Mouse (Mus musculus) forebrain, embryonic 16.5 days (tissue): ENCODE measurements around the gene Cend1. TPM values are rescaled to one million over a fixed set of nuclear protein-coding genes. Genes with fewer than 3 reads are reported as not detected.

Source experiments
- ATAC-seq: fragments of 200-750 bp; cut with Nextera tagmentation; 2 replicates; pipeline ENCODE4 v1.8.0; 2017; ENCODE audit warnings: mild to moderate bottlenecking, moderate library complexity
- H3K27ac ChIP-seq: fragments of 300-500 bp; sonication (generic); 2 replicates; pipeline ENCODE4 v1.5.1; 2014; ENCODE audit warnings: low read length, control low read depth
- H3K27me3 ChIP-seq: fragments of 300-500 bp; sonication (generic); replicated peaks from 2 replicates; pipeline ENCODE4 v1.6.1; 2014; ENCODE audit warnings: low read length; ENCODE audit not compliant: control insufficient read depth, insufficient read depth
- H3K36me3 ChIP-seq: fragments of 300-500 bp; sonication (generic); 2 replicates; pipeline ENCODE4 v1.6.1; 2014; ENCODE audit not compliant: control insufficient read depth, insufficient read depth
- H3K4me1 ChIP-seq: fragments of 300-500 bp; sonication (generic); replicated peaks from 2 replicates; pipeline ENCODE4 v1.6.1; 2014; ENCODE audit warnings: low read length; ENCODE audit not compliant: control insufficient read depth, insufficient read depth
- H3K4me2 ChIP-seq: fragments of 300-500 bp; sonication (generic); 2 replicates; pipeline ENCODE4 v1.6.1; 2014; ENCODE audit warnings: mild to moderate bottlenecking, low read length, control low read depth
- H3K4me3 ChIP-seq: fragments of 300-500 bp; sonication (generic); replicated peaks from 2 replicates; pipeline ENCODE4 v1.5.1; 2014; ENCODE audit warnings: mild to moderate bottlenecking, low read length, control low read depth
- H3K9ac ChIP-seq: fragments of 300-500 bp; sonication (generic); replicated peaks from 2 replicates; pipeline ENCODE4 v1.6.1; 2014; ENCODE audit warnings: low read depth, low read length, control low read depth
- H3K9me3 ChIP-seq: fragments of 300-500 bp; sonication (generic); 2 replicates; pipeline ENCODE4 v1.6.1; 2016; ENCODE audit warnings: low read length; ENCODE audit not compliant: control insufficient read depth
- whole genome bisulfite sequencing: fragments of 180-500 bp; shearing (Covaris S2); extraction: QIAGEN DNeasy Blood & Tissue Kit; methylation state at CpG from one replicate; pipeline ENCODE4 v1.1.7; 2014; 5-methylcytosine and 5-hydroxymethylcytosine counted together
- polyA plus RNA-seq: library from polyadenylated mRNA; unstranded; fragments of >200 nt; fragmentation: Nextera tagmentation; extraction: Ambion mirVana; gene quantifications from 2 replicates; pipeline ENCODE4 v1.2.1, GENCODE M21; 2015

The Cend1 gene
- 52.4 and 70.3 TPM in 2 replicates for polyA plus RNA-seq

- H3K9ac ChIP-seq: peak within 1 kb of the TSS; percentile 69
- H3K36me3 ChIP-seq: peaks cover 11% of the 10 kb centered on the region
- H3K4me1 ChIP-seq: peaks cover 29% of the 10 kb centered on the region
- peak within 1 kb of the TSS; percentile 60; the same call in 1 of the 2 replicates for H3K27ac ChIP-seq
- H3K4me2 ChIP-seq: peak within 1 kb of the TSS; percentile 84
- peak within 1 kb of the TSS; percentile 58 for H3K4me3 ChIP-seq
- 2% methylated on average over 19 of the region's 19 CpGs for WGBS
- no peaks in the 10 kb centered on the region for H3K27me3 ChIP-seq
- H3K9me3 ChIP-seq: no peaks in the 10 kb centered on the region
- ATAC-seq: peak; percentile 87
Measured at GRCm38 (mm10) chr7:141429310-141429709, at the start of gene Cend1. TSS of gene Cend1 (minus strand) at chr7:141429491.

DNA sequence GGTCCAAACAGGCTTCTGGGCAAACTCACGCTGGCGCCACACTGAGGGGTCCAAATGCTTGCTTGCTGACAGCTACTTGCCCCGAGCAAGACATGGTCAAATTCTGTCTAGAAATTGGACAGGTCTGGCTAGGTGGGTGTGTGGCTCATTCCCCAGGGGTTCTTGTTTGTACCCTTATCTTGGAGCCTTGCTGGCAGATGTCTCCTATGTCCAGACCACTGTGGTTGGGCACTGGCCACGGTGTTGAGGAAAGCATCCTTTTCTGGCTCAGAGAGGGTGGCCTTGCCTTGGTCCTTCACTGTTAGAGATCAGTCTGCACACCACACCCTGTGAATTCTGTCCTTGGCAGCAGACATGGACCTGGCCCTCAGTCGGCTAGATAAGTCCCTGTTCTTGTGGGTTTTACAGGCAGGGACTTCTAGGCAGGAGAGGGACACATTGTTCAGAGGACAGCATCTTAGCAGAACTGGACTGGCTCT, 49.0 kb upstream of the Cend1 start:
- no peaks in the 10 kb centered on the region for H3K9me3 ChIP-seq
- no peak overlapping the region for H3K4me3 ChIP-seq
- 80% methylated on average over 5 of the region's 5 CpGs for WGBS
- peaks cover 13% of the 10 kb centered on the region for H3K27me3 ChIP-seq
- ATAC-seq: no peak
- H3K27ac ChIP-seq: no peak overlapping the region
- no peak overlapping the region for H3K4me2 ChIP-seq
- H3K9ac ChIP-seq: no peak overlapping the region
- peaks cover 46% of the 10 kb centered on the region for H3K4me1 ChIP-seq
- no peaks in the 10 kb centered on the region for H3K36me3 ChIP-seq

DNA sequence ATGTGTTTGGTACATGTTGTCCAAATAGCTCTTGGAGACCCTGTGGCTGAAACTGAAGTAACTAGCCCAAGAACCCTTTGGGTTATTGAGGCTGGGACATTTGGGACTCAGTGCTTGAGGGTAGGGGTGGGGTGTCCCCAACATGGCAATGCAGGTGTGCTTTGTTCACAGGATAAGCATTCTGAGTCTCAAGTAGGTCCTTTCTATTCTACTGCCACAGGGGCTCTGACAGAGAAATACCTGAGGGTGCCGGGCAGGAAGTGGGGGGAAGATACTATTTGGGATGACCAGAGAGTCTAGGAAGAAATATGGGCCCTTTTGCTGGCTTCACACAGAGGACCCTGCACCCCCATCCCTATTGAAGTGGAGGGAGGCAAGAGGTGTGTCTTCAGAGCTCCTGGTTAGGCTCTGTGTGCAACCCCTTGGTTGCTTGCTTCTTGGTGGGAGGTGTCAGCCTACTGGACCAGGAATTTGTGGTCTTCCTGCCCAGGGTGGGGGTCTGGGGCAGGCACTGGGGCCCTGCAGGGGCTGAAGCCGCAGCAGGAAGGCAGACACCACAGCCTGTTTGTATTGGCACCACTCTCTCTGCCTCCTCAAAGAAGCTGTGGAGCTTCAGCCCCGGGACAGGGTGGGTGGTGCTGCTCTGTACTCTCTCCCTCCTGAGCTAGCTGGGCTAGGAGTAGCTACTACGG, 48.4 kb upstream of the Cend1 start:
- H3K4me1 ChIP-seq: peaks cover 41% of the 10 kb centered on the region

DNA sequence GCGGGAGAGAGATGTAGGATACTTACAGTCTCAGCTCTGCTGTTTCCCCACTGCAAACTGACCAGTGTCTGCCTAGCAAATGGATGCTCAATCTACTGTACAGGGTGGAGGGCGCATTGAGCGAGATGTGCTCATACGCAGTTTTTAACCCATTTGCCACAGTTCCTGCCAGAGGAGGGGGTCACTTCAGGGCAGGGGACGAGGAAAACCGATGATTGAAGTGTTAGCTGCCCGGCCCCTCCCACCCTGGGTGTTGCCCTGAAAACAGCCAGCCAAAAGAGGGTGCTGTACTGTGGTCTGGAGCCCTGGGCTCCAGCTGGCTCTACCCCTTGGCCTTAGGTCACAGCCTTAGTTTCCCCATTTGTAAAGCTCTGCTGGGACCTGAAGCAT, 47.7 kb upstream of the Cend1 start:
- Histone ChIP-seq H3K9ac (no peak overlapping the region), H3K27me3 (peaks cover 10% of the 10 kb centered on the region), H3K36me3 (peaks cover 2% of the 10 kb centered on the region; the same call in 1 of the 2 replicates), H3K9me3 (no peaks in the 10 kb centered on the region), H3K4me1 (peaks cover 36% of the 10 kb centered on the region), H3K4me2 (0 out of 2 replicates have a peak overlapping the region, but pooled peaks have one; percentile 2), H3K27ac (no peak overlapping the region), H3K4me3 (no peak overlapping the region; the same call in 1 of the 2 replicates)
- no peak for ATAC-seq
- WGBS: 20% methylated on average over 7 of the region's 7 CpGs

More for the DNA sequence above, 48.4 kb upstream of the Cend1 start:
- H3K9me3 ChIP-seq: no peaks in the 10 kb centered on the region
- H3K27ac ChIP-seq: no peak overlapping the region
- H3K4me3 ChIP-seq: no peak overlapping the region
- no peak overlapping the region for H3K4me2 ChIP-seq
- no peak for ATAC-seq
- peaks cover 10% of the 10 kb centered on the region for H3K27me3 ChIP-seq
- peaks cover under 1% of the 10 kb centered on the region; the same call in 1 of the 2 replicates for H3K36me3 ChIP-seq
- 78% methylated on average over 4 of the region's 4 CpGs for WGBS
- no peak overlapping the region for H3K9ac ChIP-seq

- Histone ChIP-seq H3K4me2 (peak overlapping the region; percentile 80), H3K9me3 (no peaks in the 10 kb centered on the region), H3K27me3 (peaks cover 10% of the 10 kb centered on the region), H3K9ac (no peak overlapping the region), H3K4me3 (no peak overlapping the region; the same call in 1 of the 2 replicates), H3K27ac (peak overlapping the region; percentile 54; the same call in 1 of the 2 replicates), H3K4me1 (peaks cover 31% of the 10 kb centered on the region), H3K36me3 (peaks cover 3% of the 10 kb centered on the region)
- no peak for ATAC-seq
- WGBS: 10% methylated on average over 13 of the region's 17 CpGs
Measured at GRCm38 (mm10) chr7:141476226-141476980, 47.1 kb upstream of the Cend1 start.

DNA sequence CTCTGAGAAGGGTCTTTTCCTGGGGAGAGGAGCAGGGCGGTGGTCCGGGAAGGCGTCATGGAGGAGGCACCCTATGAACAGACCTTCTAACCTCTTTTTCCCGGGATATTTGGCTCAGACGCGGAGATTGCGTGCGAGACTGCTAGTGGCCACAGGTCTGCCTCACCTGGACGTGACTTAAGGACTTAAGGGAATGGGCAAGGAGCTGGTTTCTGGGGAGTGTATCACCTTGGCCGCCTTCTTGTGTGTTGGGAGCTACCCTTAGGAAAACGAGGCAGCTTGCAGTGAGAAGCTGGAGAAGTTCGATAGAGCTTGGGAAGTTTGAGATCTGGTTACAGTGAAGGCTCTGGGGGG, 46.5 kb upstream of the Cend1 start:
- Histone ChIP-seq H3K9ac (peak overlapping the region; percentile 92), H3K4me2 (peak overlapping the region; percentile 80), H3K9me3 (no peaks in the 10 kb centered on the region), H3K4me3 (peak overlapping the region; percentile 67), H3K36me3 (peaks cover 8% of the 10 kb centered on the region), H3K4me1 (peaks cover 25% of the 10 kb centered on the region), H3K27ac (no peak overlapping the region), H3K27me3 (peaks cover 10% of the 10 kb centered on the region)
- 1% methylated on average over 12 of the region's 12 CpGs for WGBS
- ATAC-seq: no peak

DNA sequence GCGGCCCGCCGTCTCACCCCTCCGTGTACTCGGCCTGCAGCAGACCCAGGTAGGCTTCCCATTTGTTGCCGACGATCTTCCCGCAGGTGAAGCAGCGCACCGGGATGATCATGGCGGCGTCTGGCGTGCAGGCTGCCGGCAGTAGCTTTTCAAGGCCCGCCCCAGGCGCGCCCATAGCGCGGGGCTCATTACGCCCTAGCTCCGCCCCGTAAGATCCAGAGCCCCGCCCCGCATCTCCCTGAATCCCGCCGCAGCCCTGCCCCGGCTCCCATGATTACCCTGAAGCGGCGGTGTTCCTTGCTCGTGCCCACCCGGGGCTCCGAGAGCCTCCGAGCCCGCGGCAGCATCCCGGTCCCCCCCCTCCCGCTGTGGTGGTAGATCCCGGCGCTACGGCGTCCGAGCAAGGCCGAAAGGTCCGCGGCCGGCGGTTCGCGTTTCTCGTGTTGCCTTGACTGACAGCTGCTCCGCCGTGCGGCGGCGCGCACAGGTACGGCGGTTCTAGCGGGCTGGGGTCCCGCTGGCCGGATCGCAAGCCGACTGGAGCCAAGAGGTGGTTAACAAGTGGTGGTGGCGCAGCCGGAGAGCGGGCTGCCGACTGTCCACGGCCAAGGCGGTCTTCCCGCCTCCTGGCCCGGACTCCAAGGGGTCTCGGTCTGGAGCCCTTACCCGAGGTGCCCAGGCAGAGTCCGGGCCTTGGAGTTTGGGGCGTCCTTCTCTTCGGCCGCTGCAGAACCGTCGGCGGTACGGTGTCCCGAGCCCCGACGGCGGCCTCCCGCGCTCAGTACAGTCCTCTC, 45.9 kb upstream of the Cend1 start, which contains the start of the genes Polr2l and Tspan4:
Gene Polr2l, minus strand, starts transcription at position 122 of the 794 bp plus-strand sequence.
Gene Tspan4, plus strand, starts transcription at position 230 of the 794 bp plus-strand sequence.
- H3K9ac ChIP-seq: peak within 1 kb of the TSS; percentile 92
- peaks cover 25% of the 10 kb centered on the region for H3K4me1 ChIP-seq
- under 1% methylated on average over 87 of the region's 87 CpGs for WGBS
- peak within 1 kb of the TSS; percentile 79 for H3K27ac ChIP-seq
- peak; percentile 92 for ATAC-seq
- peak within 1 kb of the TSS; percentile 67 for H3K4me3 ChIP-seq
- peaks cover 10% of the 10 kb centered on the region for H3K36me3 ChIP-seq
- H3K4me2 ChIP-seq: peak within 1 kb of the TSS; percentile 80
- no peaks in the 10 kb centered on the region for H3K9me3 ChIP-seq
- peaks cover 10% of the 10 kb centered on the region for H3K27me3 ChIP-seq

GRCm38 (mm10) chr7:141474160-141474559, 44.9 kb upstream of the Cend1 start:
- peak overlapping the region; percentile 80 for H3K4me2 ChIP-seq
- WGBS: 6% methylated on average over 5 of the region's 5 CpGs
- H3K27ac ChIP-seq: no peak overlapping the region
- H3K4me1 ChIP-seq: peaks cover 34% of the 10 kb centered on the region
- H3K27me3 ChIP-seq: peaks cover 10% of the 10 kb centered on the region
- peak overlapping the region; percentile 67 for H3K4me3 ChIP-seq
- H3K36me3 ChIP-seq: peaks cover 15% of the 10 kb centered on the region
- ATAC-seq: no peak
- H3K9ac ChIP-seq: peak overlapping the region; percentile 92
- no peaks in the 10 kb centered on the region for H3K9me3 ChIP-seq
